Mouse (Mus musculus): ENCODE data around the gene Ush1g. TPM values are rescaled to one million over a fixed set of nuclear protein-coding genes. Genes with fewer than 3 reads are reported as not detected.

Gene Ush1g
- polyA plus RNA-seq, 2 experiments from 2014 or later: not detected

DNA sequence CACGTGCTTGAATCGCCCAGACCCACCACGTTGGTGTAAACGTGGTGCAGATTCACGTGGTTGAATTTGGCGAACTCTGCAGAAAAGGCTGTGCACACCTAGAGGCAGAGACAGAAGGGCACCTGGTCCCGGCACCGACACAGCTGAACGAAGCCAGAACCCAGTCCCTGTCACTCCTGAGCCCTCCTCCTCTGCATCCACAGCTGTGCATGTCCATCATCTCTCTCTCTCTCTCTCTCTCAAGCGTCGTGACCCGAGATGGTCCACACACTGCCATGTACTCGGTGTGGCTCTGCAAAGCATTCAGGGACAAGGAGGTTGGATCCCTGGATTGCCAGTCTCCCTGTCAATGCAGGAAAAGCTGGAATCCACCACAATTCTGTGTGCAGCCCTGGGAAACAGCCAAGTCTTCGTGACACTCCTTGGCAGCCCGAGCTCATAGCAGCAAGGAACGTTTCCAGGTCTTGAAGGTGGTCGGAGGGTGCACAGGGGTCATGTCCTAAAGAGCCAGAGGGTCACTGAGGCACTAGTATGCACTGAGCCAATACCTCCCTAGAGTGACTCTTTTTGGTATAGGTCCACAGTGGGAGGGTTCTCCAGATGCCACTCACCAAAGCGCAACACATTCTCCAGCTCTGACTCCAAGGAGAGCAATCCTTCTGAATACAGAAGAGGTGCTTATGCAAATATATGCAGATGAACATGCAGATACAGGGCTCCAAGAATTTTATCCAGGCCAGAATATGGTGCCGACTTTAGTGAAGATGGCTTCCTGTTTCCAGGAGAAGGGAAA, 35.4 kb downstream of the Ush1g start:
- ATAC-seq: no peak

DNA sequence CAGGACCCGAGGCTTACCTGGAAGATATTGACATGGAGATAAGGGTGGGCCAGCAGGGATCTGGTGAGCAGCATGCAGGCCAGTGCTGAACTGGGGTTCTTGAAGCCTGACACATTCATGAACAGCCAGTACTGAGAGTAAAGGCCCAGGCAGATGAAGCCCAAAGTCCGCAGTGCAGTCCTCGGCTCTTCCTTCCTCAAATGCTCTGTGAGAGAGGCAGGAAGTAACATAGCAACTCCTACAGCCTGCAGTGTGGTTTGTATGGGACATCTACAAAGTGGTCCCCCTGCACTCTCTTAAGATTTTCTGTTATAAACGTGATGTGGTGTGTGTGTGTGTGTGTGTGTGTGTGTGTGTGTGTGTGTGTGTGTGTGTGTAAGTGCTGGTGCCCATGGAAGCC, 36.6 kb downstream of the Ush1g start:
- ATAC-seq: no peak

DNA sequence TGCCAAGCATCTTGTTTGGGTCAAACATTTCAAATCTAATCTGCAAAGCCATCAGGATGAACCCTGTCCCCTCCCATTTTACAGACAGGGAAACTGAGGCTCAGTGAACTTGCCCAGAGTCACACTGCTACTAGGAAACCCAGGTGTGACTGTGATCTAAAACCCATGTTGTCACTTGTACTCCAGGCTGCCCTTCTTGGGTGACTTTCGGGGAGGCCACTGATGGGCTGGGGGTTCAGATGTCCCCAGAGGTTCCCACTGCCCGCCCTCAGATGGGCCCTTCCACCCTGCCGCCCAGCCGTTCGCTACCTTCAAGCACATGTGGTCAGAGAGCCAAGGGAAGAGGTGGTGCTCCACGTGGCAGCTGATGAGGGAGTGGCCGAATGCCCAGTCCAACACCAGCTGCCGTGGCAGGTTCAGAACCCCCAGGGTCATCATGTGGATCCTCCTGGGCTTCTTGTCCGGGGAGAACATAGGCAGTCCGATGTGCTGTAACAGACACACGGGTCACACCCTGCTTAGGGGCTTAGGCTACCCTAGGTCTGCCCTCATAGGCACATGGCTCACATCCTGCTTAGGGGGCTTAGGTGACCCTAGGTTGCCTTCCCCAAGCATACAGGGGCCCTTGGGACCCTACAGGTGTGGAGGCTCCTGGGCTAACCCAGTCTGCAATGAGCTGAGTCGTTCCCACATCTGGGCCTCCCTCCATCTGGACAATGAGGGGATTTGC, 37.8 kb downstream of the Ush1g start:
- no peak for ATAC-seq

DNA sequence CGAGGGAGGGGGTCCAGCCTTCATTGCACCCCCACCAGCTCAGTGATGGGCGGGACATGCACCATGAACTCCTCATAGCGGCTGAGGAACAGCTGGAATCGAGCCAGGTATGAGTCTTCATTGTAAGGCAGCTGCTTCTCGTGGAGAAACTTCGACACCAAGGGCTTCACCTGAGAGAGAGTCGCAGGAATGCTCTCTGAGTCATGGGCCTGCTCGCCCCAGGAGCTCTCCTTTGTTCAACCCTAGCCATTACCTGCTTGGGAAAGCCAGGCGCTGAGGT, 38.4 kb downstream of the Ush1g start:
- no peak for ATAC-seq

DNA sequence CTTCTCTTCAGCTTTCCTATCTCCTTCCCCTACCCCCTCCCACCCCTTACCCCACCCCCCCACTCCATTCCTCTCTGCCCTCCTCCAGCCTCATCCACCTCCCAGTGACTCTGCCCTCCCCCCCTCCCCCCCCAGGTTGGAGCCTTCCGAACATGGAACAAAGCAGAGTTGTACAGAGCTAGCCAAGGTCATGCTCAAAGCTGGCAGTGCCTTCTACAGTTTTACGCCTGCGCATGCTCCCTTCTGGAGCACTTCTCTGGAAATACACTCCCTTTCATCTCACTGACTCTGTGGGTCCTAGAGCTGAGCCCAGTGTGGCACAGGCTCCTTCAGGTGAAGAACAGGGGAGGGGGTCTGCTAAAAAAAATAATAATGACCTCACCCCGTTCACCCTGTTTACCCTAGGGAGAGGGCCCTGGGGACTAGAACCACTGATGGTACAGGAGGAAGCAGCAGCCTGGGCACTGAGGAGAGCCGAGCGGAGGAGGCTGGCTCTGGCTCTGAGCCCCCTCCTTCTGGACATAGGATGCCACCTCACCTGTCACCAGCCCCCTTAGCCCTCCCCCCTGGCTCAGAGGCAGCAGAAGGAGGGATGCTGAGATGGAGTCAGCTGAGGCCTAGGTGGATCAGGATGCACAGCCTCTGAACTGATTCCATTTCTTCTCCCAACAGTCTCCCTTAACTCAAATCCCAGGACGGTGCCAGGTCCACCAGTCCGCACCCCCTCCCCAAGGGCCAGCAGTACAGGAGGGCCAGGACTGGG, 38.9 kb downstream of the Ush1g start:
- no peak for ATAC-seq

DNA sequence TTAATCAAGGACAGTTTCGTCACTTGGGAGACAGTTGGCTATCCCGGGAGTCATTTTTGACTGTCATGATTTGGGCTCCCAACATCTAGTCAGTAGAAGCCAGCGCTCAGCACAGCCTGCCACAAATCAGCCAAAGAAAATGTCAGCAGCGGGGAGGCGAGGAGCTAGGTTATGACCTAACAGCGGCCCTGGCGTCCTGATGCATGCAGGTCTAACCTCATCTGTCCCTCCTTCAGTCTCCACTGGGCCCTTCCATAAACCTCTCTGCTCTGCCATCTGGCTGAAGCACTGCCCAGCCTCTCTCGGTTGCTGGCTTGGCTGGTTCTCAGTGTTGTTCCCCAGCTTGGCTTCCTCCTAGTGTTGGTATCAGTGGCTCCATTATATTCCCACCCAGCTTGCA, 39.5 kb downstream of the Ush1g start:
- ATAC-seq: no peak

DNA sequence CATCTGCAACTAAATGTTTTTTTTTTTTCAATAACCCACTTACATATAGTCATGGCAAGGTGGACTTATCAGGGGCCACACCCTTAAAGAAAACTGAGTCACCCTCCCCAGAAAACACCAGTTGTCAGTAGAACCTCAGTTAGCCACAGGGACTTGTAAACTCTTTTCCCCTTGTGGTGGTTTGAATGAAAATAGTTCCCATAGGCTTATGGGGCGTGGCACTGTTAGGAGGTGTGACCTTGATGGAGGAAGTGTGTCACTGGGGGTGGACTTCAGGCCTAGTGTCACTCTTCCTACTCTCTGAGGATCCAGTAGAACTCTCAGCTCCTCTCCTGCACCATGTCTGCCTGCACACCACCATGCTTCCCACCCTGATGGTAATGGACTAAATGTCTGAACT, 42.1 kb downstream of the Ush1g start:
- no peak for ATAC-seq

DNA sequence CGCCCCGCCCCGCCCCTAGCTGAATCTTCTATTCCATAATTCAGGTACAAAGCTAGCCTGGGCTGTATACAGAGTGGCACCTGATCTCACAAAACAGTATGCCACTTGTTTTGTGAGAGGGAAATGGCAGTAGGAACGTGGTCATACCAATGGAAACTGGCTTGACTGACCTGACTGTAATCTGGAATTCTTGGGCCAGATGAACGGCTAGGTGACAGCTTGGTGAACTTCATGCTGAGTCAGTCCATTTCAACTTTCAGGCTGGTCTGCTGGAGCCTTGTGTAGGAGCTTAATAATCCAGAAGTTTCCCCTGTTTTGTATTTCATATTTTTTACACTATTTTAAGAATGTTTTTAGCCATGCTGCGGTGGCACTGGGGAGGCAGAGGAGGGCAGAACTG, 43.7 kb downstream of the Ush1g start:
- ATAC-seq: no peak

DNA sequence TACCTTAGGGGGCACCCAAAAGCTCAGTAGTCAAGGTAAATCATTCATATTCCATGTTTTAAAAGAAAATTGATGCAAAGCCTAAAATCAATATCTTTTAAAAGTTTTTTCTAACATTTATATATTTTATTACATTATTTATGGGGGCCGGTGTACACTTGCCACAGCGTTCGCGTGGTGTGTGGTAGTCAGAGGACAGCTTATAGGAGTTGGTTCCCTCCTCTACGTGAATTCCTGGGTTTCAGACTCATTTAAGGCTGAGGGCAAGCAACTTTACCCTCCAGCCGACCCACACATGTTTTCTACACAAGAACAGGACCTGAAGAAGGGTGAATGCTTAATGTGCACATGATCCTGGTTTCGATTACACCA, 44.3 kb downstream of the Ush1g start:
- no peak for ATAC-seq

DNA sequence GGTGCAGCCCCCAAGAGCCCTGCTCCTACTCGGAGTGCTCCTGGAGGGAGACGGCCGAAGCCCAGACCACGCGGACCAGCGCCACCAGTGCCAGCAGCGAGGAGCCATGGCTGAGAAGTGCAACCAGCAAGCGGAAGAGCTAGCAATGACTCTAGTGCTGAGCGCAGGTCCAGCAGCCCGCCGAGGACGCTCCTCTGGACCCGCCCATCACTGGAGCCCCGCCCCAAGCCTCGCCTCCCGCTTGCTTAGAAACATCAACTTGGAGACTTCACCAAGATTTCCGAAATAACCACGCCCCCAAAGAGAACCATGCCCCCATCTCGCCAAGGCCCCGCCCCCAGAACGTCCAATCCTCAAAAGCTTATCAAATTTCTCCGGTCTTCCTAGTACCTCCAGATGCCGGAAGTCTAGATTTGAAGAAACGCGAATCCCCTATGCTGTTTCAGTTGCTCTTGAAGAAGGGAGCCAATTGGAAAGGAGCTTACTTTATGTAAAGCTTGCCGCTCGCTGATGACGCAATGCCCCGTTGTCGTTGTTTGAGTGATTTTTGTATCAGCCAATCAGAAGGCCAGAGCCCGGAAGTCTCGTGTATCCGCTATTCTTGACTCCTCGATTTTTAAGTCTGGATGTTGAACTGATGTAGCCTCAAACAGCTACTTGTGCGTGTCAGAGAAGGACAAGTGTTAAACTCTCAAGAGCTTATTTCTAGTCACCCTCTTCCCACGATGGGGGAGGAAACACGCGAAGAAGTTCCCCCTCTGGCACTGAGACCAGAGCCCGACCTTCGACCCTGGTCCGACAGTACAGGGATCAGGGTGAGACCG, 44.8 kb downstream of the Ush1g start, which contains the start of gene Fdxr:
Gene Fdxr, minus strand, starts transcription at position 271 of the 824 bp plus-strand sequence.
- peak; percentile 89 for ATAC-seq

DNA sequence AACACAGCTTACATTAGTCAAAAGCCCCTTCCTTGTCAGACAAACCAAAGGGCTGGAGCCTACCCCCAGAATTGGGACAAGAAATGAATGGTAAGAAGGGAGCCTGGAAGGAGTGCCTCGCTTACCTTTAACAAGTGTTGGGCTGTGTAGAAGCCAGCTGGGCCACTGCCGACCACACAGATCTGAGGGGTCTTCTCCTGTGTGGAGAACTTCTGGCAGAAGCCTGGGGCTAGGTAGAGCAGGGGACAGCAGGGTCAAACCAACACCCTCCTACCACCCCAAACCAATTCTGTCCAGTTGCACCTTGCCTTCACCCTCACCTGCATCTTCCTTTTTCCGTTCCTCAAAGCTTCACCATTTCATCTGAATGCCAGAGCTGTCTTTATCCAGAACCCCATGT, 45.9 kb downstream of the Ush1g start:
- ATAC-seq: no peak

DNA sequence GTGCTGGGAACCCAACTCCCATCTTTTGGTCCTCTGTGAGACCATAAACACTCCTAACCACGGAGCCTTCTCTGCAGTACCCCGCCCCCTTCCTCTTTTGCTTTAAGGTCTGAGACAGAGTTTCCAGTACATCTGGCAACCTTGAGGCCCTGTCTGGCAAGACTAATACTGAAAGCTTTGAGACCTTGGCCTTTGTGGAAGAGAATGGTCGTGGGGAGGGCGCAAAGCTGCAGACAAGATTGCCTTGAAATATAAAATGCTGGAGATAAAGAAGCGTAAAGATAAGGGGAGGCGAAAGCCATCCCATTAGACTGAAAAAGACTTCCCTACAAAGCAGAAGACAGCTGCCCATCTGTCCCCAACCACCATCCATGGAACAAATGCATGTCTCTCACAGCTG, 46.3 kb downstream of the Ush1g start:
- no peak for ATAC-seq

DNA sequence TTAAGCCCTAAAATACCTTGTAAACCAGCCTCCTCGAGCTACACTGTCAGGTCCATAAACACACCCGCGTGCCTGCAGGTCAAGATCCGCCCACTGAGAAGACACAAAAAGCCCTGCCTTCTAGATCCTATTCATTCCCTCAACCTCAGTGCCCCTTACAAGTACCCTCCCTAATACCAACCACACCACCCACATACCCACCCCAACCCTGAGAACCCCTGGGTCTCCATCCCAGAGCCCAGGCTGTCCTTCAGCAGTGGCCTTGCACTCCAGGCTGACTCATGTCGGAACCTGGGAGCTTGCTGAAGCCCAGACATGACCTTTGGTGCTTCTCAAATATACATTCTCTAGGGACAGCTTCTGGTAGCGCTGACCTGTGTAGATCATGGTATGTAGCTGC, 47.1 kb downstream of the Ush1g start:
- ATAC-seq: no peak

DNA sequence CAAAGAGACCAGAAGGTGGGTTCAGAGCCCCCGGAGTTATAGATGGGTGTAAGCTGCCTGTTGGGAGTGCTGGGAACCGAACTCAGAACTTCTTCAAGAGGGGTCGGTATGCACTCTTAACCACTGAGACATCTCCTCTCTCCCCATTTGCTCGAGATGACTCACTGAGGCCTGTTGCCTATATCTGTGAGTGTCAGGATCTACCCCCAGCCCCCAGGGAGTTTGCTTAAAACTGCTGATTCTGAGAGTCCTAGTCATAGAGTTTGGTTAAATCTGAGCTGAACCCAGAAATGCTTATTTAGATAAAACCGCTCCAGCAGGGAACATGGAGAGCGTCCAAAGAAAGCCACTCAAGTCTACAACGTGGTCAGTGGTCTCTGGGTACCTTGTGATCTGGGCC, 47.7 kb downstream of the Ush1g start:
- ATAC-seq: no peak

DNA sequence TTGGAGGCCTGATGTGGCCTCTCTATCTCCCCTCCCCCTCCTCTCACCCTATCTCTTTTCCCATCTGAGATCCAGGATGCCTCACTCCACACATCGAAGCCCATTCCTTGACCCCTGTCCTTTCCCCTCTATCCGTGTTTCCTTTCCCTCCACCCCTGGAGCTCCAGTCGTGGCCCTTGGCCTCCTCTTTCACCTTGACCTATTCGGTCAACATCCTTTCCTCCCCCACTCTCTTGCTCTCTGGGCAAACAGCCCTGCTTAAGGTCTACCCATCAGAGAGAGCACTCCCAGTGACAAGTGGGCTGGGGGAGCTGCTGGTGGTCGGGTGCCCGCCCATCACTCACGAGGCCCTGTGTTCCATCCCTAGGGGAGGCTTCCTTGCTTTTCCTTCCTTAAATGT, 48.1 kb downstream of the Ush1g start:
- no peak for ATAC-seq

DNA sequence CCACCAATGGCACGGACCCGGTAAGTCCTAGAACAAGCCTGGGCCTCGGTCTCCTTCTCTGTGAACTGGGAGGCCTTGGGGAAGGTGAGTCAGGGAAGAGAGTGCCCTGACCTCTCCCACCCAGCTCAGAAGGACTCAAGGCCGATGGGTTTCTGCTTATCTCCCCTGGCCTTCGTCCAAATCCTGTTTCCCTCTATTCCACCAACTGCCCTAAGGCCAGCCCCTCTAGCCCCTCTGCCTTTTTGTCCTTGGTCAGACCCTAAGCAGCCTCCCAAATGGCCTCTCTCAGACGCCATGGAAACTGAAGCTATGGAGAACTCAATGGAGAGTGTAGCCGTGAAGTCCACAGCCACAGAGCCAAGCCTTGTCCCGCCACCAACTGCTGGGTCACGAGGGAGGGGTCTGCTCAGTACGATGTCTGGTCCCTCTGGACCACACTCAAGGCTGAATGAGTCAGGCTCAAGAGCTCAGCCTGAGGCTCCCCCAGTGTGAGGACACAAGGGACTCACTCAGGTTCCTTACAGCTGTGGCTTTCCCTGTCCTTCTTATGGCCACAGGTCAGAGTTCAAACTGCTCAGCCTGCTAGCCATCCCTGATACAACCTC, 48.8 kb downstream of the Ush1g start:
- ATAC-seq: no peak

DNA sequence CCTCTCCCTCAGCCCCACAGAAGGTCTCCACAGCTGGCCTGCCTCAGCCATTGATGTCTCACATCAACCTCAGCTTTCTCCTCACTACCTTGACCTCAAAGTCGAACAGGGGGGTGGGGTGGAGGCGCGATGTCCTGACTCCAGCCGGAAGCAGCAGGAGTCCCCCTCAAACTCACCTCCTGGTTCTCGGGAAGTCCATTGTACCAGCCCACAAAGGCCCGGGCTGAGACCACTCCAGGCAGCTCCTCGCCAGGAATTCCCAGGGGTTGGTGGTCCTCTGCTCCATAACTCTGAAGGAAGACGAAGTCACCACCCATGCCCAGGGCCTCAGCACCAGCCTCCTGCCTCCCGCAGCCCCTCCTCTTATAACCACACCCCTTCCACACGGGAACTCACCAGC, 50.4 kb downstream of the Ush1g start:
- ATAC-seq: no peak

DNA sequence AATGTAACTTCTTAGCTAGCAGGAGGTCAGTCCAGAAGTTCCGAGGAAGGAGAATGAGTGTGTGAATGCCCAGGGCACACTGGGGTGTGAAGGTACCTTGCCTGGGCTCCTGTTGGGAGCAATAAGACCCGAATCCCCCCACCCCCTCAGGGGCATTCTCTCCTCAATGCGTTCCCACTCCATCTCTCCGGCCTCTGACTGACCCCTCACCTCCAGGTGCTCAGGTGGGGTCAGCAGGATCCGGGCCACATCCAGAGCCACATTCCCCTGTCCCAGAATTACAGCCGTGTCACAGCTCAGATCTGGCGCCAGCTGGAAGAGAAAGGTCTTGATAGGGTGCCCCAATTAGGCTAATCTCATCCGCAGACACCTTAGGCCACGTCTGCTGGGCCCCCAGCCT, 50.8 kb downstream of the Ush1g start:
- no peak for ATAC-seq

DNA sequence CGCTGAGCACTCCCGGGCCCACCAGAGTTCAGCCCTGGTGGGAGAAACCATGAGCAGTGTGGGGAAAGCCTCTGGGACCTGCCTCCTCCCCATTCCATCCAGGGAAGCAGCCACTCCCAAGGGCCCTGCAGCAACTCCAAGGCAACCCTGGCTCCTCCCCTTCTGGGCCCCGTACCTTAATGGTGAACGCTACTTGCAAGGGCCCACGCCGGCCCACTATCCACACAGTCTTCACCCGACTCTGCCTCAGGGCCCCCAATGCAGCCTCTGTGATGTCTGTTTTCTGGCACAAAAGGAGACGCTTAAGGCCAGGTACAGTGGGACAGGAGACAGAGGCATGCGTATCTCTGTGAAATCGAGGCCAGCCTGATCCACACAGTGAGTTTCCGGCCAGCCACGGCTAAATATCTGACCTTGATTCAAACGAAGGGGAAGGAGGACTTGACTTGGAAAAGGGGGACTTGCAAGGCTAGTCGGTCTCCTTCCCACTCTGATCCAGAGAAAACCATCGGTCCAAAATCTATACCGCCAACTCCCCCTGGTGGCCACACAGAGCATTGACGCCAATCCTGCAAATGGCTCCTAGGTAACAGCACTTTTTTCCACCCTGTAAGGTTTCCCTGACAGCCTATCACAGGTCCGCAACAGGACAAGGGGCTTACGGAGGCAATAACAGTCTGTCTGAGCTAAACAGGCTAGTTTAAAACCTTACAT, 51.5 kb downstream of the Ush1g start:
- ATAC-seq: peak; percentile 45

DNA sequence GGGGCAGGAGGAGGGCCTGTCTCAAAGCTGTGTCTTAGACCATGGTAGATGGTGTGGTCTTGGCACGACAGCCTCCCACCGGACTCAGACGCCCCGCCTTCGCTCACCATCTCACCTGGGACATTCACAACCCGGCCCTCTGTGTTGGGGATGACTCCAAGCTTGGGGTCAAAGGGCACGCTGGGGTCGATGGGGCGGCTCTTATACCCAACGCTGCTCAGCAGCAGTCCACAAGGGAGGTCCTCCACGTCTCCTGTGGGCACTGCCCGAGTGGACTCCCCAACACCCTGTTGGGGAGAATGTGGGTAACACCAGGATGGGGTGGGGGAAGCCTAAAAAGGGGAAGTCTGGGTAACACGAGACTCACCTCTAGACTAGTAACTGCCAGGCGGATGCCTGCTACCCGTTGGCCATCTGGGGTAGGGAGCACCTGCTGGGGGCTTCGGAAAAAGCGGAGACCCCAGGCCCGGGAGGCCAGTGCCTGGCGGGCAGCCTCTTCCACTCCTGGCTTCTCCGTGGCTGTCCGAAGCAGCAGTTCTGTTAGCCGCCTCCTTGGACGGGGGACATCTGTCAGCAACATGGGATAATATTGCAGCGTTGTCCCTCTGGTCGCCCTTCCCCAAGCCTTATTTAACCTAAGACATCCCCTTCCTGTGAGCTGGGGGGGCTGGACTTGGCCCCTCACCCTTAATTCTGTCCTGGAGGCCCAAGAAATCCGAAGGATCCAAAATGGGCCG, 52.3 kb downstream of the Ush1g start:
- no peak for ATAC-seq

DNA sequence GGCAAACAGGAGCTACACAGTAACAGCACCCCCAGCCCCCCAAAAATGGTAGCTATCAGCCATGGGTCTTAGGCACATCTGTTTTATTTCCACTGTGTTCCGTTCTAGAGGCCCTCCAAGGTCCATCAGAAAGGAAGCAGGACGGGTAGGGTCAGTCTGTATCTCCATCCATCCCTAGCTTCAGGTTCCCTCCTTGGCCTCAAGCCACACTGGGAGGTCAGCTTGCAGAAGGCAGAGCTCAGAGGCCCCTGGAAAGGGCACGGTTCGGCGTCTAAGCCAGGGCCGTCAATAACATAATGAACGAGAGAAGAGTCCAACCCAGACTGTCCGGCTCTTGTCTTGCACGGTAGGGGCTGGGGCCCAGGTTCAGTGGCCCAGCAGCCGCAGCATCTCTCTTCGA, 53.9 kb downstream of the Ush1g start:
- ATAC-seq: no peak

All from CD4-positive, CD25-positive, alpha-beta regulatory T cell, adult 4 months (primary cell).